In genomic region chr17:14230698-14231430, GRCm38 (mm10) we compare ENCODE assay signal across 12 mouse cellular contexts. TPM values are rescaled to one million over a fixed set of nuclear protein-coding genes. Genes with fewer than 3 reads are reported as not detected.
DNase-seq lines count a peak whose midpoint lies in the region; ATAC-seq and TF ChIP-seq lines count a peak whose summit lies in the region.
"Had no signal": no experiment of that assay in that cellular context is flagged by ENCODE, and none has a peak within 500 bp of the region (broad histone marks: within the 10 kb centered on the region; RNA-seq: fewer than 3 reads in every experiment).

No protein-coding gene starts in this region.

- ATAC-seq in embryonic facial prominence, embryonic 15.5 days (ENCODE audit: insufficient number of reproducible peaks, low FRiP score, low TSS enrichment, low read depth): no peak
- no peak for ATAC-seq in limb, embryonic 15.5 days (ENCODE audit: insufficient number of reproducible peaks, low FRiP score, low TSS enrichment, low read depth)
- no peak for ATAC-seq in forebrain, postnatal 0 days
- ATAC-seq in activated CD4-positive, CD25-positive, alpha-beta regulatory T cell, adult 4 months: no peak

- DNase-seq in kidney, postnatal 10 days: peak; percentile 43
- DNase-seq in kidney, adult 2 months: no peak
- DNase-seq in embryo, embryonic 11 days: peak; percentile 48
- DNase-seq in forebrain, postnatal 0 days: no peak
- DNase-seq: right cerebral cortex, postnatal 4 days; thymus, postnatal 14 days had no signal

- no peak for TF ChIP-seq CTCF in kidney, adult 2 months (conservative IDR thresholded peaks at IDR 0.05; ENCODE audit: insufficient read depth, insufficient read length, low read depth, low read length)
- no peak for TF ChIP-seq CTCF in forebrain, postnatal 0 days (IDR thresholded peaks at IDR 0.05; ENCODE audit: low read depth)

- no peaks in the 10 kb centered on the region for H3K4me1 ChIP-seq in kidney, adult 2 months (ENCODE audit: control insufficient read depth, insufficient read depth, low read length)
- H3K4me1 ChIP-seq in embryonic facial prominence, embryonic 15.5 days: peaks cover 20% of the 10 kb centered on the region
- H3K4me1 ChIP-seq in limb, embryonic 15.5 days: peaks cover 19% of the 10 kb centered on the region
- H3K4me1 ChIP-seq in forebrain, postnatal 0 days (ENCODE audit: insufficient read depth): no peaks in the 10 kb centered on the region

- no peak overlapping the region for H3K4me2 ChIP-seq in embryonic facial prominence, embryonic 15.5 days (replicated peaks)
- peak overlapping the region; percentile 10; the same call in 1 of the 2 replicates for H3K4me2 ChIP-seq in limb, embryonic 15.5 days
- no peak overlapping the region for H3K4me2 ChIP-seq in forebrain, postnatal 0 days (ENCODE audit: low read depth)
- H3K4me2 ChIP-seq: hindbrain, embryonic 15.5 days had no signal

- no peak overlapping the region for H3K9ac ChIP-seq in embryonic facial prominence, embryonic 15.5 days
- no peak overlapping the region for H3K9ac ChIP-seq in limb, embryonic 15.5 days
- H3K9ac ChIP-seq in forebrain, postnatal 0 days: no peak overlapping the region
- H3K9ac ChIP-seq: hindbrain, embryonic 15.5 days had no signal

- no peak overlapping the region for H3K4me3 ChIP-seq in kidney, adult 2 months (ENCODE audit: insufficient read depth, low read depth, low read length)
- H3K4me3 ChIP-seq in embryonic facial prominence, embryonic 15.5 days (replicated peaks): no peak overlapping the region
- no peak overlapping the region for H3K4me3 ChIP-seq in limb, embryonic 15.5 days
- H3K4me3 ChIP-seq in forebrain, postnatal 0 days (ENCODE audit: low read depth, low read length): no peak overlapping the region
- H3K4me3 ChIP-seq: hindbrain, embryonic 15.5 days had no signal

- H3K27me3 ChIP-seq in kidney, adult 2 months (replicated peaks; ENCODE audit: control insufficient read depth, insufficient read depth, low read length): no peaks in the 10 kb centered on the region
- peaks cover 7% of the 10 kb centered on the region; the same call in 1 of the 2 replicates for H3K27me3 ChIP-seq in embryonic facial prominence, embryonic 15.5 days
- peaks cover 4% of the 10 kb centered on the region; the same call in 1 of the 2 replicates for H3K27me3 ChIP-seq in limb, embryonic 15.5 days
- no peaks in the 10 kb centered on the region for H3K27me3 ChIP-seq in forebrain, postnatal 0 days (ENCODE audit: insufficient read depth, low read length)
- H3K27me3 ChIP-seq: hindbrain, embryonic 15.5 days had no signal

- no peaks in the 10 kb centered on the region for H3K36me3 ChIP-seq in kidney, adult 2 months (ENCODE audit: control insufficient read depth, insufficient read depth, low read length)
- H3K36me3 ChIP-seq in embryonic facial prominence, embryonic 15.5 days: no peaks in the 10 kb centered on the region
- no peaks in the 10 kb centered on the region for H3K36me3 ChIP-seq in limb, embryonic 15.5 days
- H3K36me3 ChIP-seq in forebrain, postnatal 0 days (ENCODE audit: insufficient read depth): no peaks in the 10 kb centered on the region
- H3K36me3 ChIP-seq: hindbrain, embryonic 15.5 days had no signal

- no peak for TF ChIP-seq POLR2A in kidney, adult 2 months (IDR thresholded peaks at IDR 0.05; ENCODE audit: low read depth, low read length)

- no peaks in the 10 kb centered on the region for H3K9me3 ChIP-seq in embryonic facial prominence, embryonic 15.5 days (replicated peaks)
- H3K9me3 ChIP-seq in limb, embryonic 15.5 days: no peaks in the 10 kb centered on the region
- no peaks in the 10 kb centered on the region for H3K9me3 ChIP-seq in forebrain, postnatal 0 days (ENCODE audit: low read length)
- H3K9me3 ChIP-seq: hindbrain, embryonic 15.5 days had no signal

- no peak overlapping the region for H3K27ac ChIP-seq in kidney, adult 2 months (ENCODE audit: insufficient read depth, low read depth, low read length)
- peak overlapping the region; percentile 39; the same call in 1 of the 2 replicates for H3K27ac ChIP-seq in embryonic facial prominence, embryonic 15.5 days (replicated peaks)
- H3K27ac ChIP-seq in limb, embryonic 15.5 days: peak overlapping the region; percentile 55
- H3K27ac ChIP-seq in forebrain, postnatal 0 days (ENCODE audit: low read depth, low read length): no peak overlapping the region
- H3K27ac ChIP-seq: hindbrain, embryonic 15.5 days had no signal

- 19% methylated on average over 13 of the region's 13 CpGs for WGBS in kidney, adult 2 months
- WGBS in embryonic facial prominence, embryonic 15.5 days: 15% methylated on average over 13 of the region's 13 CpGs
- WGBS in limb, embryonic 15.5 days: 11% methylated on average over 13 of the region's 13 CpGs
- 24% methylated on average over 13 of the region's 13 CpGs for WGBS in forebrain, postnatal 0 days

RNA-seq across cellular contexts. Expression of gene Dact2, which starts 26.8 kb away (rescaled TPM):
- polyA plus RNA-seq in kidney, adult 2 months (2012; rRNA removed): 23.3 and 24.2 TPM in 2 replicates
- 3.5 and 3.9 TPM in 2 replicates for polyA plus RNA-seq in embryonic facial prominence, embryonic 15.5 days (2015; fragmentation: Nextera tagmentation; extraction: Ambion mirVana)
- 0.58 and 1.4 TPM in 2 replicates for polyA plus RNA-seq in limb, embryonic 15.5 days (2015; fragmentation: Nextera tagmentation; extraction: Ambion mirVana)
- 10.8 and 19.4 TPM in 2 replicates for total RNA-seq in forebrain, postnatal 0 days (2014; rRNA removed)
- 1.2 and 2.1 TPM in 2 replicates for polyA plus RNA-seq in forebrain, postnatal 0 days (2015; fragmentation: Nextera tagmentation; extraction: Ambion mirVana)
- not detected for polyA plus RNA-seq in activated CD4-positive, CD25-positive, alpha-beta regulatory T cell, adult 4 months (2017; shearing (Covaris generic))
- total RNA-seq: common myeloid progenitor, adult 5-6 weeks; monocyte, adult 5-6 weeks had no signal

RNA-seq across cellular contexts. Expression of gene Smoc2, which starts 48.4 kb away (rescaled TPM):
- polyA plus RNA-seq in kidney, adult 2 months (2012; rRNA removed): 33.4 and 40.2 TPM in 2 replicates
- 172 and 177 TPM in 2 replicates for polyA plus RNA-seq in embryonic facial prominence, embryonic 15.5 days (2015; fragmentation: Nextera tagmentation; extraction: Ambion mirVana)
- polyA plus RNA-seq in limb, embryonic 15.5 days (2015; fragmentation: Nextera tagmentation; extraction: Ambion mirVana): 183 and 198 TPM in 2 replicates
- total RNA-seq in forebrain, postnatal 0 days (2014; rRNA removed): 4.8 and 5.8 TPM in 2 replicates
- 4.4 and 4.7 TPM in 2 replicates for polyA plus RNA-seq in forebrain, postnatal 0 days (2015; fragmentation: Nextera tagmentation; extraction: Ambion mirVana)
- polyA plus RNA-seq in activated CD4-positive, CD25-positive, alpha-beta regulatory T cell, adult 4 months (2017; shearing (Covaris generic)): not detected
- total RNA-seq: common myeloid progenitor, adult 5-6 weeks had no signal

Comparison
In these comparisons a context has a peak if more than half of its experiments do, and no peak if none do; other contexts are left out.
1. DNase-seq: peak in kidney, postnatal 10 days (single experiment) and embryo, embryonic 11 days (single experiment); none in kidney, adult 2 months (single experiment) and forebrain, postnatal 0 days (single experiment).
2. H3K27ac ChIP-seq: peak in embryonic facial prominence, embryonic 15.5 days (single experiment) and limb, embryonic 15.5 days (single experiment); none in kidney, adult 2 months (single experiment) and forebrain, postnatal 0 days (single experiment).